Mouse (Mus musculus): ENCODE data around the gene Sdcbp2.

Gene Sdcbp2

GRCm38 (mm10) chr2:151631406-151632158 lies 59.2 kb downstream of the Sdcbp2 start:
- DNase-seq (ENCODE audit: low spot score in 2 of 2) = no peak

GRCm38 (mm10) chr2:151632159-151632814 lies 59.9 kb downstream of the Sdcbp2 start, which contains the start of gene Snph:
Gene Snph (minus strand): TSS chr2:151632593.
- DNase-seq (ENCODE audit: low spot score in 2 of 2) = peak in 1 of 2 experiments; percentile 3

- DNase-seq (ENCODE audit: low spot score in 2 of 2) = no peak
Observed at GRCm38 (mm10) chr2:151632982-151633381, 60.6 kb downstream of the Sdcbp2 start.

GRCm38 (mm10) chr2:151634903-151635302 lies 62.5 kb downstream of the Sdcbp2 start:
- DNase-seq (ENCODE audit: low spot score in 2 of 2) = no peak

GRCm38 (mm10) chr2:151635362-151636014 lies 63.1 kb downstream of the Sdcbp2 start:
- no peak for DNase-seq (ENCODE audit: low spot score in 2 of 2)

- no peak for DNase-seq (ENCODE audit: low spot score in 2 of 2)
Observed at GRCm38 (mm10) chr2:151636015-151636402, 63.6 kb downstream of the Sdcbp2 start.
